Mouse (Mus musculus): ENCODE data around the gene Chd8.

GRCm38 (mm10) chr14:52283629-52284028 is 26.0 kb upstream of the Chd8 start:
- no peak for TF ChIP-seq POLR2A (IDR thresholded peaks at IDR 0.05; ENCODE audit: low read depth, low read length)
- no peak for TF ChIP-seq CTCF (IDR thresholded peaks at IDR 0.05; ENCODE audit: extremely low read depth, insufficient read length, insufficient replicate concordance, low read depth, low read length)

All from small intestine, adult 2 months (tissue).